Mouse (Mus musculus): ENCODE measurements around the gene Immp2l.

GRCm38 (mm10) chr12:41508610-41509009 is 484.7 kb downstream of the Immp2l start:
- TF ChIP-seq GATA1 (IDR thresholded peaks at IDR 0.05; ENCODE audit: borderline replicate concordance, low read length) (no peak), FLI1 (IDR thresholded peaks at IDR 0.05; ENCODE audit: low read length) (no peak)
